Mouse (Mus musculus): ENCODE data around the gene Hinfp. TPM values are rescaled to one million over a fixed set of nuclear protein-coding genes. Genes with fewer than 3 reads are reported as not detected.

The Hinfp gene
- polyA plus RNA-seq, 1 experiment from 2014 or later = 20.1 TPM

DNA sequence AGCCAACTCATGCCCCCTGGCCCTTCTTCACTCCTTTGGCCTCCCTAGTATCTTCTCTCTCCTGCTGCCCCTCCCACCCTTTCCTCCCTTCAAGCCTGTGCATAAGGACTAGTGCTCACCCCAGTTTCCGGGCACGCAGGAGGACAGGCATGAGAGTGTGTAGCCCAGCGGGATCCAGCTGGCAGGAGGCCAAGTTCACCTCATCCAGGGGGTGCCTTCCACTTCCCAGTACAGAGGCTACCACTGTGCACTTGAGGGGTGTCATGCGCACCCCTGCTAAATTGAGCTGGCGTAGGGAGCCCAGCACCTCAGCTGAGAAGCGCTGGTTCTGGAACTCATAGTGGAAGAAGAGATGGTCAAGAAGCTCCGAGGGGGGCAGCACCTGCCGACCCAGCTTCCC is 49.3 kb downstream of the Hinfp start:
- Histone ChIP-seq H3K27ac (ENCODE audit: low read depth) (no peak overlapping the region), H3K4me3 (ENCODE audit: low read depth, low read length) (no peak overlapping the region), H3K4me1 (ENCODE audit: insufficient read depth) (no peaks in the 10 kb centered on the region), H3K4me2 (no peak overlapping the region), H3K9ac (no peak overlapping the region), H3K27me3 (ENCODE audit: insufficient read depth, low read length) (no peaks in the 10 kb centered on the region), H3K36me3 (ENCODE audit: insufficient read depth) (no peaks in the 10 kb centered on the region), H3K9me3 (ENCODE audit: low read depth, low read length) (no peaks in the 10 kb centered on the region)
- ATAC-seq (ENCODE audit: insufficient read depth) (no peak), DNase-seq (no peak)
- WGBS = 71% methylated on average over 8 of the region's 8 CpGs
- no peak for TF ChIP-seq CTCF (IDR thresholded peaks at IDR 0.05; ENCODE audit: low read depth)

DNA sequence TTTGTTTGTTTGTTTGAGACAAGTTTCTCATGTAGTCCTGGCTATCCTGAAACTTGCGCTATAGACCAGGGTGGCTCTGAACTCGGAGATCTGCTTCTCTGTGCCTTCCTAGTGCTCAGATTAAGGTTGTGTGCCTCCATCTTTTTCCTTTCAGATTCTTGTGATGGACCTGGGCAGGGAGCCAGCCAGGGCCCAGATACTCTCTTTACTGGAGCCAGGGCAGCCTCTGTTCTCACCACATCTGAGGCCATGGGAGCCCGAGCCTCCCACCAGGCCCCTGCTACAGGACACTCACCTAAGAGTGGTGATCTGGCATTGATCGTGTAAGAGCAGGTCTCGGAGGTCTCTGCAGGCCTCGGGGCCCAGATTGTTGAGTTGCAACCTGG is 50.3 kb downstream of the Hinfp start:
- H3K4me2 ChIP-seq = no peak overlapping the region
- H3K4me3 ChIP-seq (ENCODE audit: low read depth, low read length) = no peak overlapping the region
- 66% methylated on average over 6 of the region's 6 CpGs for WGBS
- H3K9ac ChIP-seq = no peak overlapping the region
- no peak overlapping the region for H3K27ac ChIP-seq (ENCODE audit: low read depth)
- no peak for ATAC-seq (ENCODE audit: insufficient read depth)
- H3K27me3 ChIP-seq (ENCODE audit: insufficient read depth, low read length) = no peaks in the 10 kb centered on the region
- no peak for TF ChIP-seq CTCF (IDR thresholded peaks at IDR 0.05; ENCODE audit: low read depth)
- no peaks in the 10 kb centered on the region for H3K36me3 ChIP-seq (ENCODE audit: insufficient read depth)
- no peaks in the 10 kb centered on the region for H3K4me1 ChIP-seq (ENCODE audit: insufficient read depth)
- H3K9me3 ChIP-seq (ENCODE audit: low read depth, low read length) = no peaks in the 10 kb centered on the region
- peak; percentile 28 for DNase-seq

DNA sequence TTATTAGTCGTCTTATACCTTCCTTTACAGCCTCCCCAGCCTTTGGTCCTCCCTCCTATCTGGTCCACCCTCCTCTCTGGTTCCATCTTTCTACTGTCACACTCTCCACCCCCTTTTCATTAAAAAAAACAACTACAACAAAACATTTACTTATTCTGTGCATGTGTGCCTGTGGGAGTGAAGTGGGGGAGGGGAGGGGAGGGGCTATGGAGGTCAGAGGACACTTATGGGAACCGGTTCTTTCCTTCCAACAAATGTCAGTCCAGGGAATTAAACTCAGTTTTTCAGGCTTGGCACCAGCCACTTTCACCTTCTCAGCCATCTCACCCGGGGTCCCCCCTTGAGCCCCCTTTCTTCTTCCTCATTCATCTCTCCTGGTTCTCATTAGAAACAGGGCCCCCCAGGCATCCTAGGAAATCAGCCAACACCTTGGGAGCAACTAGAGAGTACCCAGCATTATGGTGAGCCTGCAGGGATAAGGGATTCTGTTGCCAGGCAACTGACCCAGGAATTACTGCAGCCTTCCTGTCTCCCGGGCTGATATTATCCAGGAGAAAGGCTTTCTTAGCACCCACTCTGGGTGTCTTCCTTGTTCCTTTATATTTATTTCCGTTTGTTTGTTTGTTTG is 50.8 kb downstream of the Hinfp start:
- Histone ChIP-seq H3K4me2 (no peak overlapping the region), H3K9me3 (ENCODE audit: low read depth, low read length) (no peaks in the 10 kb centered on the region), H3K4me1 (ENCODE audit: insufficient read depth) (no peaks in the 10 kb centered on the region), H3K27ac (ENCODE audit: low read depth) (no peak overlapping the region), H3K4me3 (ENCODE audit: low read depth, low read length) (no peak overlapping the region), H3K27me3 (ENCODE audit: insufficient read depth, low read length) (no peaks in the 10 kb centered on the region), H3K9ac (no peak overlapping the region), H3K36me3 (ENCODE audit: insufficient read depth) (no peaks in the 10 kb centered on the region)
- TF ChIP-seq CTCF (IDR thresholded peaks at IDR 0.05; ENCODE audit: low read depth) = no peak
- no peak for DNase-seq
- no peak for ATAC-seq (ENCODE audit: insufficient read depth)
- 12% methylated on average over 5 of the region's 5 CpGs for WGBS

DNA sequence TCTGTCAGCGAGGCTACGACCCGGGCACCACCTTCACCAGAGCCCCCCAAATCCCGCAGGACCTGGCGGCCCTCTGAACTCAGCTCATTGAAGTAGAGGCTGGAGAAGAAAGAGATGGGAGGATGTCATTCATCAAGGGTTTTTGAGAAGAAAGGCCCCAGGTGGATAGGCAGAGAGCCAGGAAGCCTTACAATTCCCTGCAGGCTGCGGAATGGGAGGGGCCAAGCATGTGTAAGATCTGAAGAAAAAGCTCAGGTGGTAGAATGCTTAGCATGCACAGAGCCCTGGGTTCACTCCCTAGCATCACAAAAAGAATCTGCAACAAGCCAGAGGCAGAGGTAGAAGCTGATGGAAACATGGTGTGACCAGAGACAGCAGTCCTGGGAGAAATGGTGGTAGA is 52.0 kb downstream of the Hinfp start:
- H3K4me3 ChIP-seq (ENCODE audit: low read depth, low read length) = no peak overlapping the region
- 77% methylated on average over 6 of the region's 6 CpGs for WGBS
- H3K9ac ChIP-seq = no peak overlapping the region
- no peaks in the 10 kb centered on the region for H3K36me3 ChIP-seq (ENCODE audit: insufficient read depth)
- no peaks in the 10 kb centered on the region for H3K27me3 ChIP-seq (ENCODE audit: insufficient read depth, low read length)
- no peaks in the 10 kb centered on the region for H3K4me1 ChIP-seq (ENCODE audit: insufficient read depth)
- no peak overlapping the region for H3K4me2 ChIP-seq
- no peak overlapping the region for H3K27ac ChIP-seq (ENCODE audit: low read depth)
- H3K9me3 ChIP-seq (ENCODE audit: low read depth, low read length) = no peaks in the 10 kb centered on the region
- no peak for DNase-seq
- ATAC-seq (ENCODE audit: insufficient read depth) = no peak
- no peak for TF ChIP-seq CTCF (IDR thresholded peaks at IDR 0.05; ENCODE audit: low read depth)

DNA sequence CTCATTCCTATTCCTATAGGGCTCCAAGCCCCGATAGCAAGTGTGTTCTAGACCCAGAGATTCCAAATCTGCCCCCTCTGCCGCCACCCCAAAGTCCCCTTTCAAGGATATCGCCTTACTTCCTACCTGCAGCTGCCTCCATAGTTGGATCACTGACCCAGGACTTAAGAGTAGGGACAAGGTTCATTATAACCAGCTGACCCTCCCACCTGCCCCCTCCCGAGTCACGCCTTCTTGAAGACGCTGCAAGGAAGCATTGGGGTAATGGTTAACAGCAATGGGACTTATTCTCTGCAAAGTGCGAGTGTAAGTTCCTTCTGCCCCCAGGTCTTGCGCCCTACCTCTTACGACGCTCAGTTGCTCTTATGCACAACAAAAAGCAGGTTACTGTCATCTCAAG is 54.2 kb downstream of the Hinfp start, which contains the start of gene Pdzd3:
Pdzd3 (minus strand) TSS at position 158 of the 400 bp plus-strand sequence.
- 66% methylated on average over 10 of the region's 10 CpGs for WGBS
- Histone ChIP-seq H3K9me3 (ENCODE audit: low read depth, low read length) (no peaks in the 10 kb centered on the region), H3K4me1 (ENCODE audit: insufficient read depth) (no peaks in the 10 kb centered on the region), H3K36me3 (ENCODE audit: insufficient read depth) (no peaks in the 10 kb centered on the region), H3K9ac (no peak within 1 kb of the TSS), H3K4me2 (no peak within 1 kb of the TSS), H3K27me3 (ENCODE audit: insufficient read depth, low read length) (no peaks in the 10 kb centered on the region), H3K27ac (ENCODE audit: low read depth) (no peak within 1 kb of the TSS), H3K4me3 (ENCODE audit: low read depth, low read length) (no peak within 1 kb of the TSS)
- DNase-seq (no peak), ATAC-seq (ENCODE audit: insufficient read depth) (no peak)
- no peak for TF ChIP-seq CTCF (IDR thresholded peaks at IDR 0.05; ENCODE audit: low read depth)

DNA sequence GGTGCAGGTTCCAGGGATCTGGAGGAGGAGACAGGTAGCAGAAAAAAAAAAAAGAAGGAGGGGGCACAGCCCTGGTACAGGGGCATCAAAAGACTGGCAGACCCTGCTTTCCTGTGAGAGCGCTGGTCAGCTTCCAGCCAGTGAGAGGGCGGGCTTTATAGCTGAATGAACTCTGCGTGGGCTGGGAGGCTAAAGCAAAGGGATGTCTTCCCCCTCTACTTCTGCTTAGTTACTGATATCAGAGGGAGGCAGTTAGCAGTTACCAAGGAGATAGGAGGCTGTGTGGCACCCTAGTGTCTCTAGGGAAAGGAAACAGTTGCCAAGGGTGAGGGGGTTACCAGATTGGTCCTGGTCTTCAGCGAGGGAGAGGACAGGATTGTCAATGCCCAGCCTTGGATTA is 55.0 kb downstream of the Hinfp start:
- H3K4me2 ChIP-seq = no peak overlapping the region
- H3K36me3 ChIP-seq (ENCODE audit: insufficient read depth) = no peaks in the 10 kb centered on the region
- H3K9me3 ChIP-seq (ENCODE audit: low read depth, low read length) = no peaks in the 10 kb centered on the region
- no peak overlapping the region for H3K4me3 ChIP-seq (ENCODE audit: low read depth, low read length)
- WGBS = 48% methylated on average over 4 of the region's 4 CpGs
- no peak for TF ChIP-seq CTCF (IDR thresholded peaks at IDR 0.05; ENCODE audit: low read depth)
- no peak for DNase-seq
- ATAC-seq (ENCODE audit: insufficient read depth) = no peak
- no peak overlapping the region for H3K9ac ChIP-seq
- no peaks in the 10 kb centered on the region for H3K4me1 ChIP-seq (ENCODE audit: insufficient read depth)
- no peak overlapping the region for H3K27ac ChIP-seq (ENCODE audit: low read depth)
- H3K27me3 ChIP-seq (ENCODE audit: insufficient read depth, low read length) = no peaks in the 10 kb centered on the region

DNA sequence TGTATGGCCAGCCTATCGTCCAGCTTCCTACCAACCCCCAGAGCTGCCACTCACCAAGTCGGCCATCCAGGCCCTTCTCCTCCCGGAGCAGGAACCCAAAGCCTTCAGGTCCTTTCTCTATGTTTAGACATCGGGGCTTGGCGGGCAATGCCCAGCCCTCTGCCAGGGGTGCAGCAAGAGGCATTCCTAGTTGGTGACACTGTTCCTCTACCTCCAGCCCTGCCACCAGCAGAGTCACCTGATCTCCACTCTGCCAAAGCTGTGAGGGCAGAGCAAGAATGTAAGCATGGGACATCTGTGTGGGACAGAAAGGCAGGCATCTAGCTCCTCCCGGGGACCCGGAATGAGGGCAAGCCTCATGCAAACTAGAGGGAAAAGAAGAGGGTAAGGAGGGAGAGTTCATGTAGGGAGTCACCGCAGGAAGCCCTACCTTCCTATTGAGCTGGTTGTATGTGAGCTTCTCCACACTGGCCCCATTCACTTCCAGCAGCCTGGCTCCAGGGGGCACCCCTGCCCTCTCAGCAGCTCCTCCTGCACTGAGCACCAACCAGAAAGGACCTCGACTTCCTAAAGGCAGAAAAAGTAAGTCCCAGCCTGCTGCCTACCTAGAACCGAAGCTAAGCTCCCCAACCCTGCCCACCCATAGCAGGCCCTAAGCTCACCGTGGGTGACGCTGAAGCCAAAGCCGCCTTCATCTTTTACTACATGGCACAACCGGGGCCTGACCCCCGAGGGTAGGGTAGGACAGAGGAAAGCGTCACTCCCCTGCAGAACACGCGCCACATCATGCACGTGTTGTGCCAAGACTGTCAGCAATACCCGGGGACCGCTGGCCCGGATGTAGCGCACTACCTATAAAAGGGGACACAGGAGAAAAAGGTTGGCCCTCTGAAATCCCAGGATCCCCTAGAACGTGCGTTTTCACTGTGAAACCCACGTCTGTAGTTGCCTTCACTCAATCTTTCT is 56.0 kb downstream of the Hinfp start:
- no peak overlapping the region for H3K9ac ChIP-seq
- peak; percentile 82 for DNase-seq
- H3K27me3 ChIP-seq (ENCODE audit: insufficient read depth, low read length) = no peaks in the 10 kb centered on the region
- no peaks in the 10 kb centered on the region for H3K36me3 ChIP-seq (ENCODE audit: insufficient read depth)
- no peak overlapping the region for H3K27ac ChIP-seq (ENCODE audit: low read depth)
- ATAC-seq (ENCODE audit: insufficient read depth) = peak; percentile 84
- H3K9me3 ChIP-seq (ENCODE audit: low read depth, low read length) = no peaks in the 10 kb centered on the region
- TF ChIP-seq CTCF (IDR thresholded peaks at IDR 0.05; ENCODE audit: low read depth) = peak; percentile 73
- H3K4me2 ChIP-seq = 0 out of 2 replicates have a peak overlapping the region, but pooled peaks have one; percentile 23
- no peak overlapping the region for H3K4me3 ChIP-seq (ENCODE audit: low read depth, low read length)
- no peaks in the 10 kb centered on the region for H3K4me1 ChIP-seq (ENCODE audit: insufficient read depth)
- 43% methylated on average over 26 of the region's 26 CpGs for WGBS

Data from lung, embryonic 14.5 days (tissue).